Mouse (Mus musculus): ENCODE data around the gene Gm3233. TPM values are rescaled to one million over a fixed set of nuclear protein-coding genes. Genes with fewer than 3 reads are reported as not detected.
"Not testable (repeated sequence)": the region's sequence is repeated elsewhere in the genome, so short reads cannot be mapped to it uniquely, and the experiment has no call there.

Gene Gm3233
- polyA plus RNA-seq, 1 experiment from 2014 or later: not detected

DNA sequence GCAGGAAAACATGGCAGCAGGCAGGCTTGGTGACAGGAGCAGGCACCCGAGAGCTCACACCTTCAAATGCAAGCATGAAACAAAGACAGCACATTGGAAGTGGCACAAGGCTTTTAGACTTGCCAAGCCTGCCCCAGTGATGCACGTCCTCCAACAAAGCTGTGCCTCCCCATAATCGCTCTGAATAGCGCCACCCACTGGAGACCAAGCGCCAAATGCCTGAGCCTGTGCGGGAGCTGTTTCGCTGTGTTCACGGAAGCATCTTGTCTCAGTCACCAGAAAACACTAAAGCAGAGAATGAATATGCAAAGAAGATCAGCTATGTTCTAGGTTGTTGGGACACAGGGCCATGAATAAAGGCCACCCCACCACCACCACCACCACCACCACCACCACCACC lies 34.6 kb downstream of the Gm3233 start:
- H3K9ac ChIP-seq (replicated peaks): no peak overlapping the region
- H3K4me1 ChIP-seq: no peaks in the 10 kb centered on the region
- H3K27ac ChIP-seq (replicated peaks): no peak overlapping the region
- no peak overlapping the region for H3K4me3 ChIP-seq
- 80% methylated on average over 8 of the region's 8 CpGs for WGBS
- no peak for ATAC-seq (ENCODE audit: low FRiP score, low read depth)
- no peaks in the 10 kb centered on the region for H3K36me3 ChIP-seq
- 0 out of 2 replicates have a peak, but pooled peaks cover 3% of the 10 kb centered on the region for H3K9me3 ChIP-seq
- no peaks in the 10 kb centered on the region for H3K27me3 ChIP-seq
- H3K4me2 ChIP-seq (replicated peaks): no peak overlapping the region

DNA sequence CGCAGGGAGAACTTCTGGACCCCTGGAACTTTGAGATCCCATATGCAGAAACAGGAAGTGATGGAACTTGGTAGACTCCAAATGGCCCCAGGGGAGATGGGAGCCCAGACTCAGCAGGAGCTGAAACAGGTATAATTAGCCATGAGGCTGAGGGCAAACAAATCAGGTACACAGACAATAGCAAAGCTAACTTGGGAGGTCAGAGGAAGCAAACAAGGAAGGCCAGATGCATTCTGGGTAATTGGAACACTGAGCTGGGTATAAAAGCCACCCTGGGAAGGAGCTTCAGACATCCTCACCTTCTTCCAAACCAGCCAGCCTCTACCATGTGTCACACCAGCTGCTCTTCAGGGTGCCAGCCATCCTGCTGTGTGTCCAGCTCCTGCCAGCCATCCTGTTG lies 39.2 kb downstream of the Gm3233 start, which contains the start of gene Krtap12-1:
Gene Krtap12-1 (plus strand): TSS at position 301 of the 400 bp plus-strand sequence.
- H3K4me1 ChIP-seq; ATAC-seq (ENCODE audit: low FRiP score, low read depth); H3K4me2 ChIP-seq (replicated peaks); H3K9me3 ChIP-seq; H3K27ac ChIP-seq (replicated peaks); H3K36me3 ChIP-seq; H3K9ac ChIP-seq (replicated peaks); H3K4me3 ChIP-seq; H3K27me3 ChIP-seq: not testable (repeated sequence)
- 86% methylated on average over 1 of the region's 1 CpGs for WGBS

DNA sequence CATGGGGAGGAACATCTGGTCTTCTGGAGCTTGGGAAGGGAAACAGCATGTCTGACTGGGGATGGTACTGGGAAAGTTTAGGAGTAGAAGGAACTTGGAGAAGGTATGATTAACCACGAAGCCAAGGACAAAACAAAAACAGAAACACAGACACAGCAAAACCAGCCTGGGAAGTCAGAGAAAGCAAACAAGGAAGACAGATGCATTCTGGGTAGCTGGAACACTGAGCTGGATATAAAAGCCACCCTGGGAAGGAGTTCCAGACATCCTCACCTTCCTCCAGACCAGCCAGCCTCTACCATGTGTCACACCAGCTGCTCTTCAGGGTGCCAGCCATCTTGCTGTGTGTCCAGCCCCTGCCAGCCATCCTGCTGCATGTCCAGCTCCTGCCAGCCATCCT lies 44.0 kb downstream of the Gm3233 start, which contains the start of gene Gm10142:
Gene Gm10142 (plus strand): TSS at position 301 of the 400 bp plus-strand sequence.
- no peaks in the 10 kb centered on the region for H3K4me1 ChIP-seq
- WGBS: 76% methylated on average over 1 of the region's 1 CpGs
- H3K9ac ChIP-seq (replicated peaks): no peak within 1 kb of the TSS
- no peaks in the 10 kb centered on the region for H3K36me3 ChIP-seq
- no peaks in the 10 kb centered on the region for H3K27me3 ChIP-seq
- H3K4me2 ChIP-seq (replicated peaks): no peak within 1 kb of the TSS
- no peak for ATAC-seq (ENCODE audit: low FRiP score, low read depth)
- no peak within 1 kb of the TSS for H3K27ac ChIP-seq (replicated peaks)
- no peak within 1 kb of the TSS for H3K4me3 ChIP-seq
- H3K9me3 ChIP-seq: 0 out of 2 replicates have a peak, but pooled peaks cover 3% of the 10 kb centered on the region

- H3K27me3 ChIP-seq: no peaks in the 10 kb centered on the region
- ATAC-seq (ENCODE audit: low FRiP score, low read depth): no peak
- H3K27ac ChIP-seq (replicated peaks): no peak overlapping the region
- 75% methylated on average over 4 of the region's 4 CpGs for WGBS
- H3K4me3 ChIP-seq: no peak overlapping the region
- no peak overlapping the region for H3K4me2 ChIP-seq (replicated peaks)
- H3K9ac ChIP-seq (replicated peaks): no peak overlapping the region
- H3K4me1 ChIP-seq: no peaks in the 10 kb centered on the region
- no peaks in the 10 kb centered on the region for H3K9me3 ChIP-seq
- H3K36me3 ChIP-seq: no peaks in the 10 kb centered on the region
These were observed 45.7 kb downstream of the Gm3233 start for GRCm38 (mm10) chr10:77713734-77714133.

DNA sequence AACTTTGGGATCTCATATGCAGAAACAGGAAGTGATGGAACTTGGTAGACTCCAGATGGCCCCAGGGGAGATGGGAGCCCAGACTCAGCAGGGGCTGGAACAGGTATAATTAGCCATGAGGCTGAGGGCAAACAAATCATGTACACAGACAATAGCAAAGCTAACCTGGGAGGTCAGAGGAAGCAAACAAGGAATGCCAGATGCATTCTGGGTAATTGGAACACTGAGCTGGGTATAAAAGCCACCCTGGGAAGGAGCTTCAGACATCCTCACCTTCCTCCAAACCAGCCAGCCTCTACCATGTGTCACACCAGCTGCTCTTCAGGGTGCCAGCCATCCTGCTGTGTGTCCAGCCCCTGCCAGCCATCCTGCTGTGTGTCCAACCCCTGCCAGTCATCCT lies 48.3 kb downstream of the Gm3233 start, which contains the start of gene Gm10024:
Gene Gm10024 (plus strand): TSS at position 301 of the 400 bp plus-strand sequence.
- H3K27me3 ChIP-seq; H3K4me3 ChIP-seq; ATAC-seq (ENCODE audit: low FRiP score, low read depth); H3K27ac ChIP-seq (replicated peaks); H3K4me2 ChIP-seq (replicated peaks); H3K9me3 ChIP-seq; H3K36me3 ChIP-seq; H3K4me1 ChIP-seq; H3K9ac ChIP-seq (replicated peaks): not testable (repeated sequence)

- ATAC-seq (ENCODE audit: low FRiP score, low read depth): no peak
- H3K4me1 ChIP-seq: no peaks in the 10 kb centered on the region
- WGBS: 76% methylated on average over 3 of the region's 3 CpGs
- H3K36me3 ChIP-seq: no peaks in the 10 kb centered on the region
- H3K4me2 ChIP-seq (replicated peaks): no peak overlapping the region
- H3K9ac ChIP-seq (replicated peaks): no peak overlapping the region
- no peaks in the 10 kb centered on the region for H3K27me3 ChIP-seq
- H3K27ac ChIP-seq (replicated peaks): no peak overlapping the region
- H3K9me3 ChIP-seq: no peaks in the 10 kb centered on the region
- H3K4me3 ChIP-seq: no peak overlapping the region
These were observed 49.7 kb downstream of the Gm3233 start for GRCm38 (mm10) chr10:77709831-77710230.

Other genes with a start within 250 kb of the Gm3233 start
- 46.4 and 46.5 TPM in 2 replicates for gene Fam207a, start 243.9 kb downstream of the Gm3233 start, polyA plus RNA-seq (2016; fragmentation: Nextera tagmentation; extraction: Ambion mirVana)
- 0.81 and 0.98 TPM in 2 replicates for gene Itgb2, start 229.4 kb downstream of the Gm3233 start, polyA plus RNA-seq (2016; fragmentation: Nextera tagmentation; extraction: Ambion mirVana)
- gene Pttg1ip, start 178.0 kb downstream of the Gm3233 start, polyA plus RNA-seq (2016; fragmentation: Nextera tagmentation; extraction: Ambion mirVana): 62.4 and 69.4 TPM in 2 replicates
- 304 and 325 TPM in 2 replicates for gene Sumo3, start 153.6 kb downstream of the Gm3233 start, polyA plus RNA-seq (2016; fragmentation: Nextera tagmentation; extraction: Ambion mirVana)
- 7.7 and 19.3 TPM in 2 replicates for gene Gm49325, start 153.5 kb downstream of the Gm3233 start, polyA plus RNA-seq (2016; fragmentation: Nextera tagmentation; extraction: Ambion mirVana)
- 83.6 and 84.2 TPM in 2 replicates for gene Ube2g2, start 137.4 kb downstream of the Gm3233 start, polyA plus RNA-seq (2016; fragmentation: Nextera tagmentation; extraction: Ambion mirVana)
- 1.2 and 1.4 TPM in 2 replicates for gene Tspear, start 73.1 kb downstream of the Gm3233 start, polyA plus RNA-seq (2016; fragmentation: Nextera tagmentation; extraction: Ambion mirVana)
- not detected in 2 replicates for gene Gm19402, start 68.9 kb downstream of the Gm3233 start, polyA plus RNA-seq (2016; fragmentation: Nextera tagmentation; extraction: Ambion mirVana)
- not detected in 2 replicates for gene Gm9508, start 62.4 kb downstream of the Gm3233 start, polyA plus RNA-seq (2016; fragmentation: Nextera tagmentation; extraction: Ambion mirVana)
- gene Gm10272, start 53.1 kb downstream of the Gm3233 start, polyA plus RNA-seq (2016; fragmentation: Nextera tagmentation; extraction: Ambion mirVana): not detected in 2 replicates
- gene Gm10024, start 48.2 kb downstream of the Gm3233 start, polyA plus RNA-seq (2016; fragmentation: Nextera tagmentation; extraction: Ambion mirVana): not detected in 2 replicates
- gene Gm10142, start 43.9 kb downstream of the Gm3233 start, polyA plus RNA-seq (2016; fragmentation: Nextera tagmentation; extraction: Ambion mirVana): not detected in 2 replicates
- gene Krtap12-1, start 39.1 kb downstream of the Gm3233 start, polyA plus RNA-seq (2016; fragmentation: Nextera tagmentation; extraction: Ambion mirVana): not detected in 2 replicates
- gene Gm10100, start 33.2 kb downstream of the Gm3233 start, polyA plus RNA-seq (2016; fragmentation: Nextera tagmentation; extraction: Ambion mirVana): not detected in 2 replicates
- gene Gm18596, start 17.0 kb downstream of the Gm3233 start, polyA plus RNA-seq (2016; fragmentation: Nextera tagmentation; extraction: Ambion mirVana): not detected in 2 replicates
- not detected in 2 replicates for gene Gm9736, start 8.3 kb downstream of the Gm3233 start, polyA plus RNA-seq (2016; fragmentation: Nextera tagmentation; extraction: Ambion mirVana)
- not detected in 2 replicates for gene Gm3238, start 11.6 kb upstream of the Gm3233 start, polyA plus RNA-seq (2016; fragmentation: Nextera tagmentation; extraction: Ambion mirVana)
- gene Gm7138, start 17.3 kb upstream of the Gm3233 start, polyA plus RNA-seq (2016; fragmentation: Nextera tagmentation; extraction: Ambion mirVana): not detected in 2 replicates
- gene Gm3250, start 22.9 kb upstream of the Gm3233 start, polyA plus RNA-seq (2016; fragmentation: Nextera tagmentation; extraction: Ambion mirVana): not detected in 2 replicates
- gene Gm7137, start 28.5 kb upstream of the Gm3233 start, polyA plus RNA-seq (2016; fragmentation: Nextera tagmentation; extraction: Ambion mirVana): not detected in 2 replicates
- not detected in 2 replicates for gene Gm9639, start 35.4 kb upstream of the Gm3233 start, polyA plus RNA-seq (2016; fragmentation: Nextera tagmentation; extraction: Ambion mirVana)
- not detected in 2 replicates for gene Gm19668, start 39.5 kb upstream of the Gm3233 start, polyA plus RNA-seq (2016; fragmentation: Nextera tagmentation; extraction: Ambion mirVana)
- not detected in 2 replicates for gene Gm9507, start 52.2 kb upstream of the Gm3233 start, polyA plus RNA-seq (2016; fragmentation: Nextera tagmentation; extraction: Ambion mirVana)
- not detected in 2 replicates for gene Gm2696, start 55.0 kb upstream of the Gm3233 start, polyA plus RNA-seq (2016; fragmentation: Nextera tagmentation; extraction: Ambion mirVana)
- not detected in 2 replicates for gene Krtap10-4, start 67.4 kb upstream of the Gm3233 start, polyA plus RNA-seq (2016; fragmentation: Nextera tagmentation; extraction: Ambion mirVana)
- not detected in 2 replicates for gene Krtap10-10, start 76.3 kb upstream of the Gm3233 start, polyA plus RNA-seq (2016; fragmentation: Nextera tagmentation; extraction: Ambion mirVana)
- not detected in 2 replicates for gene Gm36176, start 87.1 kb upstream of the Gm3233 start, polyA plus RNA-seq (2016; fragmentation: Nextera tagmentation; extraction: Ambion mirVana)
- not detected in 2 replicates for gene Gm10318, start 93.2 kb upstream of the Gm3233 start, polyA plus RNA-seq (2016; fragmentation: Nextera tagmentation; extraction: Ambion mirVana)
- gene Gm3285, start 102.3 kb upstream of the Gm3233 start, polyA plus RNA-seq (2016; fragmentation: Nextera tagmentation; extraction: Ambion mirVana): not detected in 2 replicates
- 5.3 and 5.6 TPM in 2 replicates for gene Lrrc3, start 142.9 kb upstream of the Gm3233 start, polyA plus RNA-seq (2016; fragmentation: Nextera tagmentation; extraction: Ambion mirVana)
- gene Trpm2, start 210.9 kb upstream of the Gm3233 start, polyA plus RNA-seq (2016; fragmentation: Nextera tagmentation; extraction: Ambion mirVana): 1.2 and 1.5 TPM in 2 replicates
- 32.0 and 32.9 TPM in 2 replicates for gene 1810043G02Rik, start 218.8 kb upstream of the Gm3233 start, polyA plus RNA-seq (2016; fragmentation: Nextera tagmentation; extraction: Ambion mirVana)

Data from midbrain, embryonic 12.5 days (tissue).